Mouse (Mus musculus) heart, postnatal 0 days (tissue): ENCODE measurements around the gene Ap1s3.

Experiments
- CTCF ChIP-seq: IDR thresholded peaks from 2 replicates; pipeline ENCODE4 v1.5.1; 2016; ENCODE audit warnings: antibody characterized with exemption, control low read depth, low read depth
- EP300 ChIP-seq: IDR thresholded peaks from 2 replicates; pipeline ENCODE4 v1.6.1; 2016; ENCODE audit warnings: antibody characterized with exemption, low read depth

DNA sequence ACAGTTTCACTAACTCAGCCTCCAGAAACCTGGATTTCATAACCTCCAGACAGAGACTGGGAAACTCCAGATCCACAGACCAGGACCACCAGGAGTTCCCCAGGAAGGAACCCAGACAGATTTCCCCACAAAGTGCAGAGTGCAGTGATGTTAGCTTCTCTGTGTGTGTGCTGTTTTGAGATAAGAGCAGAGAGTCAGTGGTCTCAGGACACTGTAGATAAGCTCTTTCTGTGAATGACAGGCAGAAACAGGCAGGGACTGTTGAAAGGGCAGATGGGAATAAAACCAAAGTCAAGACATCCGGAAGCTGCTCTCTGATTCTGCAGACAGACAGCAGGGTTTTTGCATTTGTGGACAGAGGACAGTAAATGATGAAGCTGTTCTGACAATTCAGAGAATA is 15.5 kb upstream of the Ap1s3 start:
- TF ChIP-seq EP300 (no peak), CTCF (no peak)
